Mouse (Mus musculus) lung, postnatal 0 days (tissue): ENCODE measurements around the gene Grxcr1.

Source experiments
- CTCF ChIP-seq: IDR thresholded peaks from 2 replicates; pipeline ENCODE4 v1.5.1; 2016; ENCODE audit warnings: antibody characterized with exemption, mild to moderate bottlenecking
- EP300 ChIP-seq: IDR thresholded peaks from 2 replicates; pipeline ENCODE4 v1.6.1; 2016; ENCODE audit warnings: antibody characterized with exemption, mild to moderate bottlenecking, control low read depth

- TF ChIP-seq CTCF (no peak), EP300 (no peak)
Observed at GRCm38 (mm10) chr5:68093085-68093484, 61.5 kb downstream of the Grxcr1 start.
